Mouse (Mus musculus): ENCODE measurements around the gene Ganab. TPM values are rescaled to one million over a fixed set of nuclear protein-coding genes. Genes with fewer than 3 reads are reported as not detected.
A peak's percentile ranks its signal among the peaks of the same experiment; 100 is the strongest.

Ganab gene
- polyA plus RNA-seq, 1 experiment from 2014 or later, result 130 TPM

DNA sequence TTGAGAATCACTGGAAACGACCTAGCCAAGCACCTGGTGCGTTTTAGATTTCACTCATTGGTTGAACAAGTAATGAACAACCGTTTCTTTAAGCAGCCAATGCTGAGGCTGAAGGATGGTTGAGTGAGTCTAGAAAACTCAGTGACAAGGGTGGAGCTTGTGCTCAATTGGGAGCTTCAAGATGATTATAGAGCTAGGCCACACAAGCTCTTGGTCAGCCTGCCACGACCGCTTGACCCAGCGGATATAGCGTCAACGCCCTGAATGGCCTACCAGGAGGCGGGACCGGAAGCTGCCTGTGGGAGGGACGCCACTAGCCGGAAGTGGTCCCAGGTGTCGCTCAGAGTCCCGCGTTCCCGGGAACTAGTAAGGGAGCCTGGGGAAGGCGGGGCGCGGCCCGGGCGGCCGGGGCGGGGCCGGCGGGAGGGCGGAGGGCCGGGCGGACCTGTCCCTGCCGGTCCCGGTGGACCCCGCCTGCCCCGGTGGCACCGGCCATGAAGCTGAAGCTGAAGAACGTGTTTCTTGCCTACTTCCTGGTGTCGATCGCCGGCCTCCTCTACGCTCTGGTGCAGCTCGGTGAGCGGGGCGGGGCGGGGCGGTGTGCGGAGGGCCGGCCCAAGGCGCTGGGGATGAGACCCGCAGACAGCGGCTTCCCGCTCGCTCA lies 22.3 kb downstream of the Ganab start, which contains the start of gene B3gat3:
Gene B3gat3, plus strand, starts transcription at position 302 of the 664 bp plus-strand sequence.
- H3K4me3 ChIP-seq (replicated peaks), result peak within 1 kb of the TSS; percentile 88
- peak within 1 kb of the TSS; percentile 80 for H3K9ac ChIP-seq
- H3K36me3 ChIP-seq, result peaks cover 38% of the 10 kb centered on the region
- WGBS, result under 1% methylated on average over 50 of the region's 50 CpGs
- ATAC-seq (replicated peaks; ENCODE audit: low FRiP score), result peak; percentile 98
- H3K9me3 ChIP-seq (replicated peaks), result no peaks in the 10 kb centered on the region
- H3K4me2 ChIP-seq, result peak within 1 kb of the TSS; percentile 76
- H3K4me1 ChIP-seq, result peaks cover 9% of the 10 kb centered on the region
- H3K27ac ChIP-seq, result peak within 1 kb of the TSS; percentile 96
- no peaks in the 10 kb centered on the region for H3K27me3 ChIP-seq

DNA sequence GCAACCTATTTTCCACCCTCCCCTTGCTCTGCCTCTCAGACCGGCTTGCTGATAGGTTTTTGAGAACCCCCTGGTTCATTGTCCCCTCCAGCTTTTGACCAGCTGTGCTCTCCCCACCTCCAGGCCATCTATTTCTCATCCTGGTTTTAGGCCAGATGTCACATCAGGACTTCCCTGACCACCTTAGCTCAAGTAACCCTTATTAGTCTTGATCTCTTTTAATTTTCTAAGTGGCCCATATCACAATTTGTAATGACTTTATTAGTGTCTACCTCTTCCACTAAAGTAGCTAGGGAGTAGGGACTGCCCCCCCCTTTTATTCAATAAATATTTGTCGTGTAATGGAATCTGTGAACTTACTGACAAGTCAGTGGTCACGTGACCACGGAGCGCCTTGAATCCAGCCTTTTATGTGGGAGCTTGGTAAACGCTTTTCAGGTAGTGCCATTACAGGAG lies 23.0 kb downstream of the Ganab start:
- no peaks in the 10 kb centered on the region for H3K27me3 ChIP-seq
- WGBS, result 1% methylated on average over 6 of the region's 6 CpGs
- peak overlapping the region; percentile 88 for H3K4me3 ChIP-seq (replicated peaks)
- peak overlapping the region; percentile 80 for H3K9ac ChIP-seq
- H3K4me1 ChIP-seq, result peaks cover 9% of the 10 kb centered on the region
- H3K36me3 ChIP-seq, result peaks cover 38% of the 10 kb centered on the region
- H3K9me3 ChIP-seq (replicated peaks), result no peaks in the 10 kb centered on the region
- no peak for ATAC-seq (replicated peaks; ENCODE audit: low FRiP score)
- peak overlapping the region; percentile 96 for H3K27ac ChIP-seq
- H3K4me2 ChIP-seq, result peak overlapping the region; percentile 76

DNA sequence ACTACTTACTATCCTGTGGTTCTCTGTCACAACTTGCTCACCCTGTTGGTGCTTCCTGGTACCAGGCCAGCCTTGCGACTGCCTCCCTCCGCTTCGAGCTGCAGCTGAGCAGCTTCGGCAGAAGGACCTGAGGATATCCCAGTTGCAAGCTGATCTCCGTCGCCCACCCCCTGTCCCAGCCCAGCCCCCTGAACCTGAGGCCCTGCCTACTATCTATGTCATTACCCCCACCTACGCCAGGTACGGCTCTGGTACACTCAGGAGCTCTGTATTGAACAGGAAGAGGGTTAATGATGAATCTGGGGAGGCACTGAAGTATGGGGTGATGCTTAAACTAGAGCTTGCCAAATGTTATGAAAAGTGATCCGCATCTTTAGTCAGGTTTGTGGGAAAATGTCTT lies 23.9 kb downstream of the Ganab start:
- Histone ChIP-seq H3K27me3 (no peaks in the 10 kb centered on the region), H3K9ac (no peak overlapping the region), H3K9me3 (replicated peaks) (no peaks in the 10 kb centered on the region), H3K27ac (no peak overlapping the region), H3K36me3 (peaks cover 38% of the 10 kb centered on the region), H3K4me1 (peaks cover 9% of the 10 kb centered on the region), H3K4me3 (replicated peaks) (peak overlapping the region; percentile 88), H3K4me2 (peak overlapping the region; percentile 76; the same call in 1 of the 2 replicates)
- no peak for ATAC-seq (replicated peaks; ENCODE audit: low FRiP score)
- 74% methylated on average over 9 of the region's 9 CpGs for WGBS

DNA sequence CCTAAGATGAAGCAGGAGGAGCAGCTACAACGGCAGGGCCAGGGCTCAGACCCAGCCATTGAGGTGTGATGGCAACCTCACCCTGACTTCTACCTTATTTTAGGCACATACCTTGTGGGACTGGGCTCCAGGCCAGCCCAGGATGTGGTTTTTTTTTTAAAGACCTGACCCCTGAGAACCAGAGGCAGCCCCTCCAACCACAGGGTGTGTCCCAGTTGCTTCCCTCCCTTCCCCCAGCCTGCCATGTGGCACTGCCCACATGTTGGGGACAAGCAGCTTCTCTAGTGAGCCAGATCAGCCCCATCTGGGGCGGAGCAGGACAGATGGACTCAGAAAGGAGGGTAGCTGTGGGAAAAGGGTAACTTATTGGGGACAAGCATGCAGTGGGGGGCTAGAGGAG lies 28.9 kb downstream of the Ganab start:
- Histone ChIP-seq H3K36me3 (peaks cover 50% of the 10 kb centered on the region), H3K27ac (no peak overlapping the region), H3K4me1 (peaks cover 28% of the 10 kb centered on the region), H3K4me2 (no peak overlapping the region), H3K27me3 (no peaks in the 10 kb centered on the region), H3K4me3 (replicated peaks) (no peak overlapping the region), H3K9ac (no peak overlapping the region), H3K9me3 (replicated peaks) (no peaks in the 10 kb centered on the region)
- ATAC-seq (replicated peaks; ENCODE audit: low FRiP score), result no peak
- WGBS, result 85% methylated on average over 2 of the region's 2 CpGs

DNA sequence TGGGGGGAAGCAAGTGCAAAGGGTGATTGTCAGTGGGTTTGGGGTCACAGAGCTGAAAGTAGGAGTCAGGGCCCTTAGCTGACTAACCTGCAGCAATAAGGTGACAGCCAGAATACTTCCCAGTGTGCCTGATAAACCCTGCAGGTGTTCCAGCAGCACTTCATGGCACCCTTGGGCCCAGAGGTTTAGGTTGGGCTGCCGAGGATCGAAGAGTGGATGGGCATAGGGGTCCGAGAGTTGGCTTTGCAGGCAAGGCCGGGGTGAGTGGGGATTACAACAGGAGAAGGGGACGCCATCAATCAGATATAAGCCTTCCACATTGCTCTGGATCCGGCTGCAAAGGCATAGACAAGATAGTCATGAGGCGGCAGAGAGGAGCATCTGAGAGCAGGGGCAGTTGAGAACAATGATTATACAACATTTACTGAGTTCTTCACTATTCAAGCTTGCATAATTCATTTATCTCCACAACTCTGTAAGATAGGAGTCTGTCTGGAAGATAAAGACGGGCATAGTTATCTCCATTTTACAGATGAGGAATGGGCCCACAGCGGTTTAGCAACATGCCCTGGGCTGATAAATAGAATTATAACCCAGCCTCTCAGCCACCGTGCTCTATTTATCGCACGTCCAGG lies 30.1 kb downstream of the Ganab start:
- 86% methylated on average over 12 of the region's 12 CpGs for WGBS
- Histone ChIP-seq H3K9me3 (replicated peaks) (no peaks in the 10 kb centered on the region), H3K4me3 (replicated peaks) (no peak overlapping the region), H3K36me3 (peaks cover 52% of the 10 kb centered on the region), H3K4me1 (peaks cover 26% of the 10 kb centered on the region), H3K9ac (no peak overlapping the region), H3K4me2 (no peak overlapping the region), H3K27ac (peak overlapping the region; percentile 90), H3K27me3 (no peaks in the 10 kb centered on the region)
- no peak for ATAC-seq (replicated peaks; ENCODE audit: low FRiP score)

DNA sequence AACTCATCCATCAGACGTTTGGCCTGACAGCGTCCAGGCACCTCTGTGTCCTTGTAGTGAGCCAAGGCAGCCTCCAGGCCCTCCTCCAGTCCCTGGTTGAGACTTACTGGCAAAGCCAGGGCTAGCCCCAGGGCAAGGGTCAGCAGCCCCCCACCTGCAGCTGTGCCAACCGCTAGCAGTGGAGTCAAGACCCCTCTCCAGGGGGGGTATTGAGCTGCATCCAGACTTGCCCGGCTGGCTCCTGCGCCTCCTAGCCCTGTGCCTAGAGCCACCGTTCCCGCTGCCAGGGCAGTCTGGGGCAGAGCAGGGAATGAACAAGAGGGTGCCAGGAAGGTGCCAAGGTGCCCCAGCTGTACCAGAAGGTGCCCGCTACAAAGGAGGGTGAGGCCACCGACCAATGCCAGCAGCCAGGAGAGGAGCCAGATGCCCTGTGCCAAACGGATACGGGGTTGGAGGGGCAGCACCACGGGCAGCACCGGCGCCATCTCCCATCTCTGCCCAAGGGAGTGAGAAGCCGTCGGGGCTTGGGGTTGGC lies 30.9 kb downstream of the Ganab start:
- peak overlapping the region; percentile 78 for H3K4me2 ChIP-seq
- 24% methylated on average over 16 of the region's 16 CpGs for WGBS
- H3K9me3 ChIP-seq (replicated peaks), result no peaks in the 10 kb centered on the region
- peak; percentile 26; the same call in 1 of the 2 replicates for ATAC-seq (replicated peaks; ENCODE audit: low FRiP score)
- H3K27me3 ChIP-seq, result no peaks in the 10 kb centered on the region
- H3K27ac ChIP-seq, result peak overlapping the region; percentile 90
- H3K4me1 ChIP-seq, result peaks cover 26% of the 10 kb centered on the region
- H3K9ac ChIP-seq, result peak overlapping the region; percentile 78
- H3K36me3 ChIP-seq, result peaks cover 52% of the 10 kb centered on the region
- peak overlapping the region; percentile 81 for H3K4me3 ChIP-seq (replicated peaks)

DNA sequence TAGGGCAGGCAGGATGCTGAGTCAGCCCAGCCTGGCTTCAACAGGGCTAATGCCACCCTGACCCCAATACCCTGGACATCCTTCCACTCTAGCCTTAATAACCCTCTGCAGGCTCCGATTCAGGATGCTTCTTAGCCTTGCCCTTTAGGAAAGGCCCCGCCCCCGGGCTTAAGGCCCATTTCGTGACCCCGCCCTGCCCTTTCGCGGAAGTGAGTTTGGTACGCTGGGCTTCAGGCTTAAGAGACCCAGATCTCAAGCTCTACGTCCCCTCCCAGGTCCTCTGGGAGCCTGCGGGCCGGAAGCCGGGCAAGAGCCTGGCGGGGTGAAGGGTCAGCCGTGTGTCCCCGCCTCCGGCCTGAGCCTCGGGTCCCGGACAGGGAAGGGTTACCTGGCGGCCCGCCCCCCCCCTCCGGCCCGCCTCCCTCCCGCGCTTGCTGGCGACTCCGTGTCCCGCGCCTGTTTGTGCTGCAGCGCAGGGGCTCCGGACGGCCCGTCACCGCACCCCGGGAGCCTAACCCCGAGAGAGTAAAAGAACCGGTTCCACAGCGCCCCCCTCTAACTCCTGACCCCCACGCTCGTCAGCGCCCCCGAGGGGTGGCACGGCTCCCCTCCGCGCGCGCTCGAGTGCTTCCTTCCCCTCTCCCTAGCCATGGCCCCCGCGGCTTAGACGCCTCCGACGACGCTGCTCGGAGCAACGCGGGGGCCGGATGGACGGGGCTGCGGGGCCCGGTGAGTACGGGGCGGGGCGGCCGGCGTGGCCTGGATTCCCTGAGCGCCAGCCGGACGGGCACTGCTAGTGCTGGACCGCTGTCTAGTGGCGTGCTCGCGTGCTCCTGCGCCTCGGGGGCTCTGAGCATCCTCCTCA lies 31.6 kb downstream of the Ganab start, which contains the start of the genes Rom1 and Eml3:
Gene Rom1, minus strand, starts transcription at position 133 of the 865 bp plus-strand sequence.
Gene Eml3, plus strand, starts transcription at position 329 of the 865 bp plus-strand sequence.
- Histone ChIP-seq H3K9ac (peak within 1 kb of the TSS; percentile 78), H3K27ac (peak within 1 kb of the TSS; percentile 90), H3K4me3 (replicated peaks) (peak within 1 kb of the TSS; percentile 81), H3K4me2 (peak within 1 kb of the TSS; percentile 78), H3K36me3 (peaks cover 56% of the 10 kb centered on the region), H3K27me3 (no peaks in the 10 kb centered on the region), H3K4me1 (peaks cover 26% of the 10 kb centered on the region), H3K9me3 (replicated peaks) (no peaks in the 10 kb centered on the region)
- ATAC-seq (replicated peaks; ENCODE audit: low FRiP score), result peak; percentile 87
- under 1% methylated on average over 66 of the region's 74 CpGs for WGBS

DNA sequence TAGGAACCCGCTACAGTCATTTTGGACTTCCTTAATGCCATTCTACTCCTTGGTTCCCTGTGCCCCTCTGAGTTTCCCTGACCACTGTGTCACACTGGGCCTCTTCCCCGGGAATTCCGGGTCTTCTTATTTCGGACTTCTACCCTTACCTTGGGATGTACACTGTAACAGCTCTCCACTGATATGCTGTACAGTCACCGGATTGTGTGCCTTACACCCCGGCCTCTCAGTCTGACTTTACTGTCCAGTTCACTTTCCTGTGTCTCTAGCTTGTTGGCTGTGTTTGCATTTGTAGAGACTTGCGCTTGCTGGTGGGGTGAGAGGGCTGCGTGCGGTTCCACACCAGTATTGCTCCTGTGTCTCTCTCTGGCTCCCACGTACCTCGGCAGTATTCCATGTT lies 32.2 kb downstream of the Ganab start:
- no peak for ATAC-seq (replicated peaks; ENCODE audit: low FRiP score)
- peaks cover 63% of the 10 kb centered on the region for H3K36me3 ChIP-seq

DNA sequence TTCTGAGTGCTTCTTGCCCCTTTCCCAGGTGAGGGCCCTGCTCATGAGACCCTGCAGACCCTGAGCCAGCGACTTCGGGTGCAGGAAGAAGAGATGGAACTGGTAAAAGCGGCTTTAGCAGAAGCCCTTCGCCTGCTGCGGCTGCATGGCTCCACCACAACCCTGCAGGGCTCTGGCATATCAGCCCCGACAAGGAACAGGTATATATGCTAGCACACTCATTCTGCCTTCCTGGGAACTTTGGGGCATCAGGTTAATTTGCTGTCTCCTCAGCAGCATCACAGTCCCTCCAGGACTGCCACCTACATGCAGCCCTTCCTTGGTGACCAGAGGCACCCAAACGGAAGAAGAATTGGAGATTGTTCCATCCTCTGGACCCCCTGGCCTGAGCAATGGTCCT lies 32.9 kb downstream of the Ganab start:
- Histone ChIP-seq H3K4me3 (replicated peaks) (peak overlapping the region; percentile 81), H3K9ac (peak overlapping the region; percentile 78), H3K27me3 (no peaks in the 10 kb centered on the region), H3K36me3 (peaks cover 63% of the 10 kb centered on the region), H3K27ac (no peak overlapping the region), H3K9me3 (replicated peaks) (no peaks in the 10 kb centered on the region), H3K4me2 (peak overlapping the region; percentile 78), H3K4me1 (peaks cover 26% of the 10 kb centered on the region)
- WGBS, result 77% methylated on average over 7 of the region's 7 CpGs
- no peak for ATAC-seq (replicated peaks; ENCODE audit: low FRiP score)

More for the DNA sequence above, 32.2 kb downstream of the Ganab start:
- Histone ChIP-seq H3K4me2 (peak overlapping the region; percentile 78), H3K9ac (peak overlapping the region; percentile 78), H3K4me3 (replicated peaks) (peak overlapping the region; percentile 81), H3K27me3 (no peaks in the 10 kb centered on the region), H3K4me1 (peaks cover 26% of the 10 kb centered on the region), H3K9me3 (replicated peaks) (no peaks in the 10 kb centered on the region), H3K27ac (peak overlapping the region; percentile 90; the same call in 1 of the 2 replicates)
- 6% methylated on average over 11 of the region's 11 CpGs for WGBS

DNA sequence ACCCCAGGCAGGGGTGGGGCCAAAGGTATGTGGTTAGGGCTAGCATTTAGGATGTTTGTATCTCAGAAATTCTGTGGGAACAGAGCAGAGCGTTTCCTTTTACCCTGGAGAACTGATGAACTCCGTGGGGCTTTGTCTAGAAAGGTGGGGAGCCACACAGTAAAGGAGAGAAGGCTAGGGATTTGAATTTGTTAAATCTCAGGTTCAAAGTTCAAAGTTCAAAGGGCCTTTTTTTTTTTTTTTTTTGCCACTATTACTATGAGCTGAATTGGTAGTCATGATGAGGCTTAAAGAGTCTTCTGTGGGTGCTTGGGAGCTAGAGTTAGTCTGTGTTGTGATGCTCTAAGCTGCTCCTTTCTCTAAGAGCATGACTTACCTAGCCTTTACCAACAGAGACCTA lies 38.9 kb downstream of the Ganab start:
- H3K4me3 ChIP-seq (replicated peaks), result no peak overlapping the region
- no peaks in the 10 kb centered on the region for H3K9me3 ChIP-seq (replicated peaks)
- no peak overlapping the region for H3K9ac ChIP-seq
- 90% methylated on average over 2 of the region's 2 CpGs for WGBS
- H3K27me3 ChIP-seq, result no peaks in the 10 kb centered on the region
- peaks cover 16% of the 10 kb centered on the region for H3K4me1 ChIP-seq
- peaks cover 72% of the 10 kb centered on the region for H3K36me3 ChIP-seq
- H3K4me2 ChIP-seq, result no peak overlapping the region
- no peak for ATAC-seq (replicated peaks; ENCODE audit: low FRiP score)
- H3K27ac ChIP-seq, result no peak overlapping the region

DNA sequence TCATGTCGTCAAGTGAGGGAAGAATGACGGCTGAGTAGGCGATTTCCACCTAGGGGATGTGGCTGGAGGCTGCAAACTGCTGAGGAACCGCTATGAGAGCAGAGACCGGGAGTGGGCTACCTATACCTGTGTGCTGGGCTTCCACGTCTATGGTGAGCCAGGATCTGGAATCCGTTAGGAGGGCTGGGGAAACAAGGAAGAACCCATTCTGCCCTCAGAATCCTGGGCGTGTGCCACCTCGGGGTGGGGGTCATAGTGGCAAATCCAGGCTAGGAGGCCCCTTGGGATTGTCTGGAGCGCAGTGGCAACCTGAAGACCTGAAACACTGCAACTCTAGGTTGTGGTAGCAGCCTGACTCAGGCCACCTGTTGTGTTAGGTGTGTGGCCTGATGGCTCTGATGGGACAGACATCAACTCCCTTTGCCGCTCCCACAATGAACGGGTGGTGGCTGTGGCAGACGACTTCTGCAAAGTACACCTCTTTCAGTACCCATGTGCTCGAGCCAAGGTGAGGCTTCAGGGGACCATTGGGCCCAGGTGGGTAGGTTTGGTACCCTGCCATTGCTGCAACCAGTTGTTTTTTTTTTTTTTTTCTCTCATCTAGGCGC lies 42.8 kb downstream of the Ganab start:
- peak overlapping the region; percentile 96 for H3K9ac ChIP-seq
- no peaks in the 10 kb centered on the region for H3K27me3 ChIP-seq
- H3K36me3 ChIP-seq, result peaks cover 63% of the 10 kb centered on the region
- no peaks in the 10 kb centered on the region for H3K9me3 ChIP-seq (replicated peaks)
- peaks cover 44% of the 10 kb centered on the region for H3K4me1 ChIP-seq
- ATAC-seq (replicated peaks; ENCODE audit: low FRiP score), result no peak
- H3K4me2 ChIP-seq, result peak overlapping the region; percentile 72
- WGBS, result 75% methylated on average over 15 of the region's 15 CpGs
- H3K27ac ChIP-seq, result peak overlapping the region; percentile 99
- peak overlapping the region; percentile 63 for H3K4me3 ChIP-seq (replicated peaks)

Measured in kidney, embryonic 15.5 days (tissue).